Mouse (Mus musculus): Measurements from ENCODE around the gene Poc1b. TPM values are rescaled to one million over a fixed set of nuclear protein-coding genes. Genes with fewer than 3 reads are reported as not detected.

The Poc1b gene
- polyA plus RNA-seq, 1 experiment from 2014 or later = 5.1 TPM

DNA sequence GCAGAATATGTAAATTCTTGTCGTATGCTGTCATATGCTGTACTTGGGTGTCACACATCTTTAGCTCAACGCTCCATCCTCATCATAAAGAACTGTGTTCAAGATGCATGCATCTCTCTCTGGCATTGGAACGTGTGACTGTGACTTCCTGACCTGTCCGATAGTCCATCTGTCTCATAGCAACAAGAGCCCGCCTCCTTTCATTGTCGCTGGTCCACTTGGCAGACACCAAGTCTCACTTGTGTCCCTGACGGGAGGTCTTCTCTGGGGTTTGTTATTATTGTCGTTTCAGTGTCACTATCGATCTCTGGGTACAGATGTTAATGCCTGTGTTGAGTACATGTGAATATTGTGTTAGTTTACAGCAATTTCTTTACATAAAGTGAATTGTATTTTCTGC, 70.1 kb downstream of the Poc1b start:
- Histone ChIP-seq H3K4me3 (replicated peaks) (no peak overlapping the region), H3K4me2 (no peak overlapping the region), H3K27me3 (no peaks in the 10 kb centered on the region), H3K9ac (no peak overlapping the region), H3K36me3 (no peaks in the 10 kb centered on the region), H3K27ac (no peak overlapping the region), H3K9me3 (replicated peaks) (no peaks in the 10 kb centered on the region), H3K4me1 (replicated peaks) (peaks cover 6% of the 10 kb centered on the region; the same call in 1 of the 2 replicates)
- WGBS (ENCODE audit: insufficient replicate concordance) = 80% methylated on average over 9 of the region's 9 CpGs
- ATAC-seq (ENCODE audit: low read depth) = no peak
- DNase-seq = no peak

DNA sequence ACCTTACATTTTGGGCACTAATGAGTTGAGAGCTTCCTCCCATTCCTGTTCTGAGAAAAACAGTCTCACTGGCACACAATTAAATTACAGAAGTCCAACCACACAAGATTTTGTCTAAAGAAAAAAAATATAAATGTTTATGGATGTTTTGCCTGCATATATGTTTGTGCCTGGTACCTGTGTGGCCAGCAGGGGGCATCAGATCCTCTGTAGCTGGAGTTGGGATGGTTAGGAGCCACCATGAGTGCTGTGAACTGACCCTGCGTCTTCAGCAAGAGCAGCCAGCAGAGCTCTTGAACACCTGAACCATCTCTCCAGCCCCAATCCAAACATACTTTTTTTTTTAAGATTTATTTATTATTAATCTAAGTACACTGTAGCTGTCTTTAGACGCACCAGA, 71.3 kb downstream of the Poc1b start:
- WGBS (ENCODE audit: insufficient replicate concordance) = 77% methylated on average over 2 of the region's 2 CpGs
- ATAC-seq (ENCODE audit: low read depth) (no peak), DNase-seq (no peak)
- H3K36me3 ChIP-seq = no peaks in the 10 kb centered on the region
- H3K27ac ChIP-seq = no peak overlapping the region
- no peak overlapping the region for H3K4me3 ChIP-seq (replicated peaks)
- H3K27me3 ChIP-seq = no peaks in the 10 kb centered on the region
- no peak overlapping the region for H3K4me2 ChIP-seq
- H3K4me1 ChIP-seq (replicated peaks) = no peaks in the 10 kb centered on the region
- H3K9ac ChIP-seq = no peak overlapping the region
- H3K9me3 ChIP-seq (replicated peaks) = no peaks in the 10 kb centered on the region

DNA sequence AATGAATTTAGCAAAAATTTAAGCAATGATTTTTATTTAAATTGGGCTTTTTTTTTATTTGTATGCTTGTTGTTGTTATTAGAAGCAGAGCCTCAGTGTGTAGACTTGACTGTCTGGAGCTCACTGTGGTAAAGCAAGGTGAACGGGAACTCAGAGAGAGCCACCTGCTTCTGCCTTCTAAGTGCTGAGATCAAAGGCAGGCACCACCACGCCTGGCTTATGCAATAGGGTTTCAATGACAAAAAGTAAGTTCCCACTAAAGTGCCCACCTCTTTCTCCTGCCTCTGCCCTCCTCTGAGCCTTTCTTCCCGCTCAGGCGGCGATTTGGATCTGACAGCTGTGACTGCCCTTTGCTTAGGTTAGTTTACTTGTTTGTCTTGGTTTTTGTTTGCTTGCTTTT, 72.3 kb downstream of the Poc1b start:
- H3K27ac ChIP-seq = no peak overlapping the region
- no peaks in the 10 kb centered on the region for H3K36me3 ChIP-seq
- no peak for DNase-seq
- no peak overlapping the region for H3K9ac ChIP-seq
- H3K4me2 ChIP-seq = no peak overlapping the region
- H3K27me3 ChIP-seq = no peaks in the 10 kb centered on the region
- H3K4me1 ChIP-seq (replicated peaks) = no peaks in the 10 kb centered on the region
- H3K9me3 ChIP-seq (replicated peaks) = no peaks in the 10 kb centered on the region
- no peak overlapping the region for H3K4me3 ChIP-seq (replicated peaks)
- ATAC-seq (ENCODE audit: low read depth) = no peak
- WGBS (ENCODE audit: insufficient replicate concordance) = 78% methylated on average over 5 of the region's 5 CpGs

DNA sequence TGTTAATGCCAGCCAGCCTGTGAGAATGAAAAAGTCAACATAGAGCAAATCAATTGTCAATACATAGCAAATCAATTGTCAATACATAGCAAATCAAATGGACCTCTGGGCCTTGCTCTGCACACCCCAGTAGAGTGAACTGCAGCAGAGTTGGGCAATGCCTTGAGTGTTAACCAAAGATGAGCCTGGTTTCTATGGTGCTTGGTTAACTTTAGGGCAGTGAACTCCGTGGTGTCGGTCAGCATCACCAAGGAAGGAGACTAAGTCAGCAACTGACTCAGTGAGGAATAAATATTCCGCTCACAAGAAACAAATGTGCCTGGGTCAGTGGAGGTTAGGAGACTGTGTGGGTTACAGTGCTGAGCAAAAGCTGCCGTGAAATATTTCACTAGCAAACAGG, 72.7 kb downstream of the Poc1b start:
- Histone ChIP-seq H3K36me3 (no peaks in the 10 kb centered on the region), H3K9me3 (replicated peaks) (no peaks in the 10 kb centered on the region), H3K27me3 (no peaks in the 10 kb centered on the region), H3K4me1 (replicated peaks) (no peaks in the 10 kb centered on the region), H3K4me2 (no peak overlapping the region), H3K9ac (no peak overlapping the region), H3K4me3 (replicated peaks) (no peak overlapping the region), H3K27ac (no peak overlapping the region)
- DNase-seq (no peak), ATAC-seq (ENCODE audit: low read depth) (no peak)
- 81% methylated on average over 4 of the region's 4 CpGs for WGBS (ENCODE audit: insufficient replicate concordance)

DNA sequence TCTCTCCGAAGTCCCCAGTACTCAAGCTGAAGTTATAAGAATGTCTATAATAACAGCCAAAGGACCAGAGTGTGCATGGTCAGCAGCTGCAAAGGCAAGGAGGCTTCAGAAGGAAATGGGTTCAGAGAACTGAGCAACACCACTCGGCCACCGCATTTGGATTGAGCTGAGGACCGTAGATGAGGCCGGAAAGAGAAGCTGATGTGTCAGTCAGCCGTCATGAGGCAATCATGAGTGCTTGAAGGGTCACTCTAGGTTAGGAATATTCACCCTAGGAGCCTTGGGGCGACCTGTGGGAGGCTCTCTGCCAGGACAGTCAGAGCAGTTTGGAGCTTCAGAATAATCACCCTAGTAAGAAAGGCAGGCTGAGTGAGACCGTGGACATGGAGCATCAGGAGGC, 74.7 kb downstream of the Poc1b start:
- no peak overlapping the region for H3K4me3 ChIP-seq (replicated peaks)
- no peak overlapping the region for H3K4me2 ChIP-seq
- H3K4me1 ChIP-seq (replicated peaks) = no peaks in the 10 kb centered on the region
- no peaks in the 10 kb centered on the region for H3K36me3 ChIP-seq
- ATAC-seq (ENCODE audit: low read depth) (peak; percentile 20; the same call in 1 of the 2 replicates), DNase-seq (no peak)
- WGBS (ENCODE audit: insufficient replicate concordance) = 69% methylated on average over 8 of the region's 8 CpGs
- no peak overlapping the region for H3K9ac ChIP-seq
- H3K27me3 ChIP-seq = no peaks in the 10 kb centered on the region
- no peak overlapping the region for H3K27ac ChIP-seq
- no peaks in the 10 kb centered on the region for H3K9me3 ChIP-seq (replicated peaks)

DNA sequence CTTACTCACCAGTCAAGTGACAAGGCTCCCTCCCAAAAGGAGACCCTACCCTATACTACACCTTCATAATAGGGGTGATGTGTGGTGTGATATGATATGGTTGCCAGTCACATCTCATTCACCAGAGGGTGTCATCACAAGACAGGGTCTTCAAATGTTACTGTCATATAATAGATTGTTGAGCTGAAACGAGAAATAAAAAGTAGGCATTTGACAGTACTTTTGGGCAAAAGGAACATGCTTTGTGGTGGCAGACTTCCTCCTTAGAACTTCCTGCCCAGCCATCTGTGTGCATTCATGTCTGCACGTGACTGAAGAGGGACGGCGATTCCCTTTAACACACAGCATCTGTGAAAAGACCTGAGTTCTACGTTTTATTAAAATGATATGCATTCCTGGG, 75.3 kb downstream of the Poc1b start:
- Histone ChIP-seq H3K27me3 (no peaks in the 10 kb centered on the region), H3K36me3 (no peaks in the 10 kb centered on the region), H3K9ac (no peak overlapping the region), H3K9me3 (replicated peaks) (no peaks in the 10 kb centered on the region), H3K4me3 (replicated peaks) (no peak overlapping the region), H3K4me1 (replicated peaks) (no peaks in the 10 kb centered on the region), H3K27ac (no peak overlapping the region), H3K4me2 (no peak overlapping the region)
- DNase-seq = no peak
- 30% methylated on average over 5 of the region's 5 CpGs for WGBS (ENCODE audit: insufficient replicate concordance)
- ATAC-seq (ENCODE audit: low read depth) = no peak

DNA sequence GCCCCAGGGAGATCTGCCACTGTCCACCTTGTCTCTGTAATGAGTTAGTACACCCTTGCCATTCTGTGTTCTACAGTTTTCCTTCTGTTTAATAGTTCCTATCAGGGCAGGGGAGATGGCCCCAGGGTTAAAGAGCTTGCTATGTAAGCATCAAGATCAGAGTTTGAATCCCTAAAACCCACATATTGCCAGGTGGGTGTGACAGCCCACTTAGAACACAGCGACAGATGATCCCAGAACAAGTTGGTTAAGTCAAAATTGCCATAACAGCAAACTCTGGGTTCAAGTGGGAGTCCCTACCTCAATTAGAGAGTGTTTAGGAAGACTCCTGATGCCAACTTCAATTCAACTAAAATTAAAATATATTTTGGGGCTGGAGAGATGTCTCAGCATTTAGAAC, 81.3 kb downstream of the Poc1b start:
- Histone ChIP-seq H3K4me3 (replicated peaks) (no peak overlapping the region), H3K9me3 (replicated peaks) (no peaks in the 10 kb centered on the region), H3K4me1 (replicated peaks) (0 out of 2 replicates have a peak, but pooled peaks cover 5% of the 10 kb centered on the region), H3K4me2 (no peak overlapping the region), H3K27ac (no peak overlapping the region), H3K27me3 (no peaks in the 10 kb centered on the region), H3K36me3 (no peaks in the 10 kb centered on the region), H3K9ac (no peak overlapping the region)
- ATAC-seq (ENCODE audit: low read depth) = no peak
- 85% methylated on average over 1 of the region's 1 CpGs for WGBS (ENCODE audit: insufficient replicate concordance)
- no peak for DNase-seq

DNA sequence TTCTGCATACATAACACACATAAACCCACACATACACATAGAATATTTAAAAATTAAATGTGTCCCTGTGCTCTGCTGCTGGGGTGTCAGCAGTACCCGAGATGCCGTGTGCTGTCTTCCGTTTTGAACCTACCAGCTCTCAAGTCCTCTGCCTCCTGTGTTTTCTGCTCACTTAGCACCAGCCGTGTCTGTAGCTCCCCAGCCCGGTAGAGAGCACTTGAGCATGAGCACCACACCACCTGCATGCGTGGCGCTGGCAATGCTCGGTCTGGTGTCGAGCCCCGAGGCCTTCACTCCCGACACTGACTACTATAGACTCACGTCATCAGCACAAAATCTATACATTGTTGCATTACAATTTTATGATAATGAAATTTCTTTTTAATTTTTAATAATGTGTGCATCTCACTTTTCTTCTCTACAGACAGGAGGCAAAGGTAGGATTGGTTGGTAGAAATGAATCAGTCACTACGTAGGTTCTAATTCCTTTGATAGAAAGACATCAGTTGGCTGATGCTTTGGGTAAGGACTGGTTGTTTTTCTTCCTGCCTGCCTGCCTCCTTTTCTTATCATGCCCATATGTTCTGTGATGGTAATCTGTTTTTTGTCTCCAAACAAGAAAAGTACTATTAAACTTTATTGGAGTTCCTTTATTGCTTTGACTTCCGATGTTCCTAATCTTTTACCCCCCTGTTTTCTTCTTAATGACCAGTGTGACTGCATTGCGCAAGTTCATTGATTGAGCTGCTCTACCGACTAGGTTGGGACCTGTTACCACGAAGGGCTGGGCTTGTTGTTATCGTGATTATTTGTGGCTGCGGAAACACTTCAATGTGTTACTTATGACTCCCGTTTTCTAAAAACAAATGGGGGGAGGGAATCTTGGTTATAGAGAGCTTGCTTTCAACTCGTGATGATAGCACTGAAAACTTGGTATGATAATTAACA, 82.1 kb downstream of the Poc1b start:
- DNase-seq = no peak
- Histone ChIP-seq H3K36me3 (no peaks in the 10 kb centered on the region), H3K9ac (no peak overlapping the region), H3K27me3 (no peaks in the 10 kb centered on the region), H3K4me3 (replicated peaks) (no peak overlapping the region), H3K27ac (no peak overlapping the region), H3K4me2 (no peak overlapping the region), H3K9me3 (replicated peaks) (no peaks in the 10 kb centered on the region), H3K4me1 (replicated peaks) (0 out of 2 replicates have a peak, but pooled peaks cover 10% of the 10 kb centered on the region)
- 61% methylated on average over 21 of the region's 21 CpGs for WGBS (ENCODE audit: insufficient replicate concordance)
- no peak for ATAC-seq (ENCODE audit: low read depth)

DNA sequence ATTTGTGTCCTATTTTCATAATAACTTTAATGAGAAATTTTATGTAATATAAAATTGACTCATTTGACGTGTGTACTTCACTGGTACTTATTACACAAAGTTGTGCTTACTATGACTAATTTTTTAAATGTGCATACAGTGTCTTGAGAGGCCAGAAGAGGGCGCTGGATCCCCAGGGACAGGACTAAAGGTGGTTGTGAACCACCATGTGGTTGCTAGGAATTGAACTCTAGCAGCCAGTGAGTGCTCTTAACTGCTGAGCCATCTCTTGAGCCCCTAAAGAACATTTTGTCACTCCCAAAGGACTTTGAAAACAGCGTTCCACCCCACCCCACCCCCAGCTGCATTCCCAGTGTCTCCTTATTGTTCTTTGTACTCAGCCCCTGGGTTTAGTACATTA, 84.0 kb downstream of the Poc1b start:
- DNase-seq = peak; percentile 24
- H3K4me3 ChIP-seq (replicated peaks) = no peak overlapping the region
- H3K9me3 ChIP-seq (replicated peaks) = no peaks in the 10 kb centered on the region
- peaks cover 16% of the 10 kb centered on the region; the same call in 1 of the 2 replicates for H3K4me1 ChIP-seq (replicated peaks)
- H3K27me3 ChIP-seq = no peaks in the 10 kb centered on the region
- no peak overlapping the region for H3K4me2 ChIP-seq
- no peak for ATAC-seq (ENCODE audit: low read depth)
- H3K36me3 ChIP-seq = no peaks in the 10 kb centered on the region
- H3K27ac ChIP-seq = no peak overlapping the region
- WGBS (ENCODE audit: insufficient replicate concordance) = 30% methylated on average over 3 of the region's 3 CpGs
- H3K9ac ChIP-seq = no peak overlapping the region

DNA sequence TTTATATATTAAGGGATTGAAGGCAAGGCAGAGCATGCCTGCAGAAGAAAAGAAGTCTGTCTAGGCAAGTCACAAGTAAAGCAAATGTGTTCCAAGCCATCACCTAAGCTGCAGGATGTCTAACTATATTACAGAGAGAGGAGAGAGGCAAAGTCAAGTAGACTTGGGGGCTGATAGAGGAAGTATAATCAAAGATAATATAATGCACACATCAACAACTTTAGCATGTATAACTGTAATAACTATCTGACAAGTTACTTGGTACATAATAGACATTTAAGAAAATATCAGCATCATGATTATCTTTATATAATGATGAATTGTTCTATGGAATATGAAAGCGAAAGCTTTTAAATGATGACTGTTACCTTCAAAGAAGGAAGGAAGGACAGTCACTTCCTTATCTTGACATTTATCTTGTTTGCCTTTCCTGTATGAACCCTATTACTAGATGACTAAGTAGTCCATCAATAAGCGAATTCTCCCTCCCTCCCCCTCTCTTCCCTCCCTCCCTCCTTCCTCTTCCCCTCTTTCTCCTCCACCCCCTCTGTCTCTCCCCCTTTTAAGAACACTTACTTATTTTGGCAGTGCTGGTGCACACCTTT, 87.7 kb downstream of the Poc1b start:
- Histone ChIP-seq H3K27me3 (no peaks in the 10 kb centered on the region), H3K4me3 (replicated peaks) (no peak overlapping the region), H3K36me3 (no peaks in the 10 kb centered on the region), H3K9me3 (replicated peaks) (no peaks in the 10 kb centered on the region), H3K4me1 (replicated peaks) (peaks cover 40% of the 10 kb centered on the region), H3K9ac (no peak overlapping the region), H3K4me2 (no peak overlapping the region), H3K27ac (no peak overlapping the region)
- no peak for DNase-seq
- WGBS (ENCODE audit: insufficient replicate concordance) = 33% methylated on average over 2 of the region's 2 CpGs
- ATAC-seq (ENCODE audit: low read depth) = no peak

DNA sequence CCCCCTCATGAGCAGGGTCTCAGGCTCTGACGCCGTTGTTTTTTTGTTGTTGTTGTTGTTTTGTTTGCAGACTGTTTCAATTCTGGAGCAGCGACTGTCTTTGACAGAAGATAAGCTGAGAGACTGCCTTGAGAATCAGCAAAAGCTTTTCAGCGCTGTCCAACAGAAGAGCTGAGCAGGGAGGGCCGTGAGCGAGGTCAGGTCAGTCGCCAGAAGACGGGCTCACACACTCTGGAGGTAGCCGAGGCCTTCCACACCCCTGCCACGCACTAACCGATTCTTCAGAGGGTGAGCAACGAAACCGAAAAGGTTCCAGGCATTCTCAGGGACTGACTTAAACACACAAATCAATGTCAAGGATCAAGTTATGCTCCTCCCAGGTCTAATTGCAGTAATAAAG, 89.7 kb downstream of the Poc1b start:
- DNase-seq (no peak), ATAC-seq (ENCODE audit: low read depth) (no peak)
- Histone ChIP-seq H3K4me2 (no peak overlapping the region), H3K4me3 (replicated peaks) (no peak overlapping the region), H3K27me3 (no peaks in the 10 kb centered on the region), H3K9me3 (replicated peaks) (no peaks in the 10 kb centered on the region), H3K9ac (no peak overlapping the region), H3K4me1 (replicated peaks) (peaks cover 40% of the 10 kb centered on the region), H3K27ac (no peak overlapping the region), H3K36me3 (no peaks in the 10 kb centered on the region)
- 77% methylated on average over 13 of the region's 13 CpGs for WGBS (ENCODE audit: insufficient replicate concordance)

DNA sequence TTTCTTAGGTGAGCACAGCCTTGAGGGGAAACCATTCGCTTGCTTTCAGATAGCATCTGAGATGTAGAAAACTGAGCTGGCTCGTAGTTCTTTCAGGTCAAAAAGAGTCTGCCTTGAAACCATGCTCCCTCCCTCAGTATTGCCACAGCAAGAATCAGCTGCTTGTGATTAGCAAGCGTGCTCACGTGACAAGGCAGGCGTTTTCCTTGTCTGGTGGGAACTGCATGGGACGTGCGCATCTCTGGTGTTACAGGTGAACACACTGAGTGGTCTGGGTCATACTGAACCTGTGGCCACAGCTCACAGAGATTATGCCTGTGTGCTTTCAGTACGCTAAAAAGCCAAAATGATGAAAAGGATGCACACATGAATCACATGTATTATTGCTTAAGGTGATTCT, 90.3 kb downstream of the Poc1b start:
- DNase-seq (no peak), ATAC-seq (ENCODE audit: low read depth) (no peak)
- peaks cover 42% of the 10 kb centered on the region for H3K4me1 ChIP-seq (replicated peaks)
- H3K9ac ChIP-seq = no peak overlapping the region
- H3K27me3 ChIP-seq = no peaks in the 10 kb centered on the region
- H3K36me3 ChIP-seq = no peaks in the 10 kb centered on the region
- H3K4me2 ChIP-seq = no peak overlapping the region
- no peak overlapping the region for H3K27ac ChIP-seq
- WGBS (ENCODE audit: insufficient replicate concordance) = 75% methylated on average over 8 of the region's 8 CpGs
- no peak overlapping the region for H3K4me3 ChIP-seq (replicated peaks)
- H3K9me3 ChIP-seq (replicated peaks) = no peaks in the 10 kb centered on the region
